Mouse (Mus musculus) limb, embryonic 13.5 days (tissue): ENCODE data around the gene Selenok. TPM values are rescaled to one million over a fixed set of nuclear protein-coding genes. Genes with fewer than 3 reads are reported as not detected.

Source experiments
- ATAC-seq: fragments of 200-750 bp; cut with Nextera tagmentation; 2 replicates; pipeline ENCODE4 v1.8.0; 2017; ENCODE audit warnings: low read depth, moderate number of reproducible peaks, moderate TSS enrichment; ENCODE audit not compliant: low FRiP score
- H3K27ac ChIP-seq: fragments of 300-500 bp; sonication (generic); 2 replicates; pipeline ENCODE4 v1.5.1; 2015; ENCODE audit warnings: inconsistent platforms, mild to moderate bottlenecking, moderate library complexity
- H3K27me3 ChIP-seq: fragments of 300-500 bp; sonication (generic); 2 replicates; pipeline ENCODE4 v1.6.1; 2015; ENCODE audit warnings: mild to moderate bottlenecking, inconsistent platforms
- H3K36me3 ChIP-seq: fragments of 300-500 bp; sonication (generic); 2 replicates; pipeline ENCODE4 v1.6.1; 2015; ENCODE audit warnings: inconsistent platforms, mild to moderate bottlenecking, moderate library complexity
- H3K4me1 ChIP-seq: fragments of 300-500 bp; sonication (generic); 2 replicates; pipeline ENCODE4 v1.6.1; 2015; ENCODE audit warnings: inconsistent platforms
- H3K4me2 ChIP-seq: fragments of 300-500 bp; sonication (generic); replicated peaks from 2 replicates; pipeline ENCODE4 v1.6.1; 2015; ENCODE audit warnings: inconsistent platforms, mild to moderate bottlenecking, moderate library complexity
- H3K4me3 ChIP-seq: fragments of 300-500 bp; sonication (generic); 2 replicates; pipeline ENCODE4 v1.5.1; 2015; ENCODE audit warnings: moderate library complexity, mild to moderate bottlenecking, inconsistent platforms
- H3K9ac ChIP-seq: fragments of 300-500 bp; sonication (generic); 2 replicates; pipeline ENCODE4 v1.6.1; 2015; ENCODE audit warnings: mild to moderate bottlenecking, inconsistent platforms
- H3K9me3 ChIP-seq: fragments of 300-500 bp; sonication (generic); 2 replicates; pipeline ENCODE4 v1.6.1; 2016; ENCODE audit warnings: inconsistent platforms
- WGBS: fragments of 180-500 bp; shearing (Covaris S2); methylation state at CpG from one replicate; pipeline ENCODE4 v1.1.7; 2015; 5-methylcytosine and 5-hydroxymethylcytosine counted together
- microRNA-seq: library from miRNA; unstranded; fragments of <30 nt; microRNA quantifications from one replicate; pipeline ENCODE4, GENCODE M21; 2016
- polyA plus RNA-seq: library from polyadenylated mRNA; unstranded; fragments of >200 nt; fragmentation: Nextera tagmentation; extraction: Ambion mirVana; gene quantifications from 2 replicates; pipeline ENCODE4 v1.2.1, GENCODE M21; 2015

The Selenok gene
- polyA plus RNA-seq, 1 experiment from 2014 or later = 298 TPM

DNA sequence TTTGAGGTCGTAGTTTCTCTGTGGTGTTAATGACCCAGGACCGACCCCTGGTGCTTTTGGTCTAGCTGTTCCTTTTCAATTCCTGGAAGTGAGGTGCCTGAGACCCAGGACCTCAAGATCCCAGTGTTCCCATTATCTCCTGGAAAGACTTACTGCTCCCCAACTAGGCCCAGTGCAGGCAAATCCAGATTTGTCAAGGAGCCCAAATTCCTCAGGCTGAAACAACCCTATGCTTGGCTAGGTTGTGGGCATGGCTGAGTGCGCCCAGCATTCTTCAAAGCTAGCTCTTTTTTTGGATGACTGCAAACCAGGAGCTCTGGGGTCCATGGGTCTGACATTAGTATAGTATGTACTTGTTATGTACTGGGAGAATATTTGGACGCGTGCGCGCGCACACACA, 51.3 kb downstream of the Selenok start:
- no peak overlapping the region for H3K4me2 ChIP-seq
- ATAC-seq = no peak
- no peaks in the 10 kb centered on the region for H3K9me3 ChIP-seq
- H3K4me1 ChIP-seq = no peaks in the 10 kb centered on the region
- H3K27me3 ChIP-seq = no peaks in the 10 kb centered on the region
- 94% methylated on average over 8 of the region's 8 CpGs for WGBS
- H3K4me3 ChIP-seq = no peak overlapping the region
- H3K27ac ChIP-seq = no peak overlapping the region
- no peaks in the 10 kb centered on the region for H3K36me3 ChIP-seq
- no peak overlapping the region for H3K9ac ChIP-seq

DNA sequence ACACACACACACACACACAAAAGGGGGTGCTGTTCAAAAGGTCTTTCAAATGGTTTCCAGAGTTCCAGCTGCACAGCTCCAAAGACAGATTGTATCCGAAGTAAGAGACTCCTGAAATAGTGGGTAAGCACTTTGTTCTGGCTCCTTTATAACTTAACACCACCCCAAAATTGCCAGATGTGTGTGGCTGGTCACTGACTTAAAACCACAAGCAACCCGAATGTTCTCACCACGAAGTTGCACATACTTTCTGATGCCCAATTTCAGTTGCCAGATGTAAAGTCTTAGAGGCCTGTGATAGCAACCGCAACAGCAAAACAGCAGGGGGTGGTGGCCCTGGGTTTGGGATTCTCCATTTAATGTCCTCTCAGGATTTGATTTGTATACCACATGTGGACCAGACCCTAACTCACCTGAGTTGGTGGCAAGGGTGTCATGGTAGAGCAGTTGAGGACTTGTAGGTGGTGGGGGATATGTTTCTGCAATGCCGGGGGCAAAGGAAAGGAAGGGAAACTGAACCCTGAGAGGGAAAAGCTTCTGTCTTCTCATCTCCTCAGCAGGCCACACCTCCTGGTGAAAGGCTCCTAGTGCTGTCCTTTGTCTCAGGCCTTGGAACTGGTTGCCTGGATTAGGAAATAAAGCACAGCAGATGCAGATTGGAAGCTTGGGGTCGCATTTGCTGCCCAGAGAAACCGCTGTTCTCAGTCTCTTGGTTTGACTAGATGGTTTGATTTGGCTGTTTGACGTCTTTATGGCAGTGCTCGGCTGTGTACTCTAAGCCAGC, 51.9 kb downstream of the Selenok start:
- Histone ChIP-seq H3K4me3 (no peak overlapping the region), H3K9me3 (no peaks in the 10 kb centered on the region), H3K9ac (no peak overlapping the region), H3K27ac (no peak overlapping the region), H3K36me3 (no peaks in the 10 kb centered on the region), H3K4me2 (no peak overlapping the region), H3K27me3 (no peaks in the 10 kb centered on the region), H3K4me1 (no peaks in the 10 kb centered on the region)
- no peak for ATAC-seq
- WGBS = 33% methylated on average over 9 of the region's 9 CpGs

DNA sequence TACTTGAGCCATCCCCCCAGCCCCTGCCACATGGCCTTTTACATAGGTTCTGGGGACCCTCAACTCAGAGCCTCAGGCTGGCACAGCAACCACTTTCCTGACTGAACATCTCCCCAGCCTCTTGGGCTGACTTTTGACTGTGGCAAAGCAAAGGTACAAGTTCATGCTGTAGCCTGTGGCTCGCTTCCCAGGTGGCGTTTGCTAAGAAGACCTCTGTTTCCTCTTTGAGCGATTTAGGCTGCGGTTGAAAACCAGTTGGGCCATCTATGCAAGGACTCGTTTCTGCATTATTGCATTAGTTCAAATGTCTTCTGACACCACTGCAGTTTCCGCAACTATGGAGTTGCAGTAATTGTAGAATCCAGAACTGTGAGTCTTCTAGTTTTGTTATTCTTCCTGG, 54.4 kb downstream of the Selenok start:
- Histone ChIP-seq H3K4me2 (no peak overlapping the region), H3K9me3 (no peaks in the 10 kb centered on the region), H3K27ac (no peak overlapping the region), H3K36me3 (no peaks in the 10 kb centered on the region), H3K4me3 (no peak overlapping the region), H3K27me3 (no peaks in the 10 kb centered on the region), H3K4me1 (no peaks in the 10 kb centered on the region), H3K9ac (no peak overlapping the region)
- no peak for ATAC-seq
- WGBS = 87% methylated on average over 6 of the region's 6 CpGs

DNA sequence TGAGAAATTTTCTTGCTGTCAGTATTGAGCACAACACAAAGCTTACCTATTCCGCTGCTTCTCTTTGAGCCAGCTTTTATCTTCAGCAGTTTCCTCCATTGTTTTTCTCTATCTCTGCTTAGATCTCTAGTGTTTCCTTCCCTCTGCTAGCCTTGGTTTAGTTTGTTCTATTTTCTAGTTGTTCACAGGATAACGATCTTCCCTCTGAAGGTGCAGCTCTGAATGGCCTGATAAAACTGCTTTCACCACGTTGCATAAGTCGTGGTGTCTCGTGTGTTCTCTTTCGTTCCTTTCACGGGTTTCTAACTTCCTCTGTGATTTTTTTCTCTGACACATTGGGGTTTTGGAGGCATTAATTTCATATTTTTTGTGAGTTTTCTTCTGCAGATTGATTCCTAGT, 56.3 kb downstream of the Selenok start:
- Histone ChIP-seq H3K4me3 (no peak overlapping the region), H3K9ac (no peak overlapping the region), H3K4me1 (no peaks in the 10 kb centered on the region), H3K27ac (no peak overlapping the region), H3K36me3 (no peaks in the 10 kb centered on the region), H3K9me3 (no peaks in the 10 kb centered on the region), H3K4me2 (no peak overlapping the region), H3K27me3 (no peaks in the 10 kb centered on the region)
- no peak for ATAC-seq
- 52% methylated on average over 7 of the region's 7 CpGs for WGBS

Small RNAs within 50 kb of the gene (microRNA-seq; reads per million reads assigned to microRNA genes)
- not detected for gene Mir6947

Other genes with a start within 250 kb of the Selenok start
- gene Cacna2d3, start 246.4 kb upstream of the Selenok start, polyA plus RNA-seq = 5.3 and 6.0 TPM in 2 replicates
- 69.8 and 71.9 TPM in 2 replicates for gene Actr8, start 10.0 kb downstream of the Selenok start, polyA plus RNA-seq
- 0.93 and 1.1 TPM in 2 replicates for gene Il17rb, start 40.6 kb downstream of the Selenok start, polyA plus RNA-seq
- 0.24 TPM in 2 replicates for gene Chdh, start 40.7 kb downstream of the Selenok start, polyA plus RNA-seq